Mouse (Mus musculus) forebrain, postnatal 0 days (tissue): Measurements from ENCODE around the gene Nhlrc2. TPM values are rescaled to one million over a fixed set of nuclear protein-coding genes. Genes with fewer than 3 reads are reported as not detected.

Experiments used
- ATAC-seq: fragments of 200-750 bp; cut with Nextera tagmentation; 2 replicates; pipeline ENCODE4 v1.8.0; 2017; ENCODE audit warnings: mild to moderate bottlenecking, moderate library complexity
- DNase-seq: peaks from one replicate; pipeline ENCODE4 v3.0.0-alpha.2; 2015
- H3K27ac ChIP-seq: fragments of 300-500 bp; sonication (generic); 2 replicates; pipeline ENCODE4 v1.5.1; 2014; ENCODE audit warnings: low read depth, mild to moderate bottlenecking, antibody characterized with exemption, low read length, moderate library complexity, mixed read lengths
- H3K27me3 ChIP-seq: fragments of 300-500 bp; sonication (generic); 2 replicates; pipeline ENCODE4 v1.6.1; 2014; ENCODE audit warnings: mild to moderate bottlenecking, low read length, mixed read lengths; ENCODE audit not compliant: insufficient read depth
- H3K36me3 ChIP-seq: fragments of 300-500 bp; sonication (generic); 2 replicates; pipeline ENCODE4 v1.6.1; 2014; ENCODE audit warnings: mild to moderate bottlenecking, moderate library complexity; ENCODE audit not compliant: insufficient read depth
- H3K4me1 ChIP-seq: fragments of 300-500 bp; sonication (generic); 2 replicates; pipeline ENCODE4 v1.6.1; 2014; ENCODE audit warnings: antibody characterized with exemption; ENCODE audit not compliant: insufficient read depth
- H3K4me2 ChIP-seq: fragments of 300-500 bp; sonication (generic); 2 replicates; pipeline ENCODE4 v1.6.1; 2014; ENCODE audit warnings: low read depth, mild to moderate bottlenecking, moderate library complexity
- H3K4me3 ChIP-seq: fragments of 300-500 bp; sonication (generic); 2 replicates; pipeline ENCODE4 v1.5.1; 2014; ENCODE audit warnings: low read depth, low read length, mixed read lengths
- H3K9ac ChIP-seq: fragments of 300-500 bp; sonication (generic); 2 replicates; pipeline ENCODE4 v1.6.1; 2014; ENCODE audit warnings: mild to moderate bottlenecking
- H3K9me3 ChIP-seq: fragments of 300-500 bp; sonication (generic); 2 replicates; pipeline ENCODE4 v1.6.1; 2016; ENCODE audit warnings: low read length
- CTCF ChIP-seq: sonication (generic); IDR thresholded peaks from 2 replicates; pipeline ENCODE4 v1.5.1; 2016; ENCODE audit warnings: antibody characterized with exemption, control low read depth, low read depth
- WGBS: fragments of 180-500 bp; shearing (Covaris S2); extraction: QIAGEN DNeasy Blood & Tissue Kit; methylation state at CpG from one replicate; pipeline ENCODE4 v1.1.7; 2014; 5-methylcytosine and 5-hydroxymethylcytosine counted together
- polyA plus RNA-seq: library from polyadenylated mRNA; unstranded; fragments of >200 nt; fragmentation: Nextera tagmentation; extraction: Ambion mirVana; gene quantifications from 2 replicates; pipeline ENCODE4 v1.2.1, GENCODE M21; 2015
- total RNA-seq: library from RNA; depleted of rRNA; stranded (reverse); fragments of >200 nt; gene quantifications from 2 replicates; pipeline ENCODE4 v1.2.3, GENCODE M21; 2014

Nhlrc2 gene
- total and polyA plus RNA-seq, 2 experiments from 2014 or later: 5.8 to 13.7 TPM

- no peak for ATAC-seq
- H3K9ac ChIP-seq: no peak overlapping the region
- no peak for DNase-seq
- no peak overlapping the region for H3K27ac ChIP-seq
- H3K4me2 ChIP-seq: no peak overlapping the region
- no peaks in the 10 kb centered on the region for H3K9me3 ChIP-seq
- no peak for TF ChIP-seq CTCF
- H3K27me3 ChIP-seq: no peaks in the 10 kb centered on the region
- 88% methylated on average over 5 of the region's 5 CpGs for WGBS
- peaks cover 3% of the 10 kb centered on the region; the same call in 1 of the 2 replicates for H3K4me1 ChIP-seq
- H3K4me3 ChIP-seq: no peak overlapping the region
- no peaks in the 10 kb centered on the region for H3K36me3 ChIP-seq
Observed at GRCm38 (mm10) chr19:56614131-56614530, 66.1 kb downstream of the Nhlrc2 start.

DNA sequence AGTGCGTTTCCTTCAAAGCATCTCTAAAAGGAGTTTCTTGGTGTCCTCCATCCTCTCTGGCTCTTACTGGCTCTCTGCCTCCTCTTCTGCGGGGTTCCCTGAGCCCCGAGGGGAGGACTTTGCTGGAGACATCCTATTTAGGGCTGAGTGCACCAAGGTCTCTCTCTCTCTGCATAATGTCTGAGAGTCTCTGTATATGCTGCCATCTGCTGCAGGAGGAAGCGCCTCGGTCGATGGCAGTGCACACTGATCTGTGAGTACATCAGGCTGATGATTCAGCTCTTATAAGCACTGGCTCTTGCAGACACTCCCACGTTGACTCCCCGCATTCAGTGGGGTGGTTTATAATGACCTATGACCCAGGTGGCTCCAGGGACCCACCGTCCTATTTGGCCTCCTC, 70.8 kb downstream of the Nhlrc2 start:
- no peak overlapping the region for H3K9ac ChIP-seq
- H3K27ac ChIP-seq: no peak overlapping the region
- DNase-seq: no peak
- WGBS: 59% methylated on average over 9 of the region's 9 CpGs
- no peak for TF ChIP-seq CTCF
- no peak overlapping the region for H3K4me2 ChIP-seq
- no peaks in the 10 kb centered on the region for H3K9me3 ChIP-seq
- no peaks in the 10 kb centered on the region for H3K27me3 ChIP-seq
- peaks cover 3% of the 10 kb centered on the region; the same call in 1 of the 2 replicates for H3K4me1 ChIP-seq
- H3K36me3 ChIP-seq: no peaks in the 10 kb centered on the region
- no peak overlapping the region for H3K4me3 ChIP-seq
- no peak for ATAC-seq

- Histone ChIP-seq H3K27me3 (no peaks in the 10 kb centered on the region), H3K36me3 (no peaks in the 10 kb centered on the region), H3K27ac (no peak overlapping the region), H3K4me2 (no peak overlapping the region), H3K9me3 (no peaks in the 10 kb centered on the region), H3K9ac (no peak overlapping the region), H3K4me1 (peaks cover 3% of the 10 kb centered on the region; the same call in 1 of the 2 replicates), H3K4me3 (no peak overlapping the region)
- no peak for TF ChIP-seq CTCF
- 40% methylated on average over 4 of the region's 4 CpGs for WGBS
- ATAC-seq: no peak
- no peak for DNase-seq
Observed at GRCm38 (mm10) chr19:56619546-56619945, 71.5 kb downstream of the Nhlrc2 start.

- Histone ChIP-seq H3K4me3 (no peak overlapping the region), H3K27me3 (no peaks in the 10 kb centered on the region), H3K9ac (no peak overlapping the region), H3K9me3 (no peaks in the 10 kb centered on the region), H3K36me3 (no peaks in the 10 kb centered on the region), H3K27ac (no peak overlapping the region), H3K4me2 (no peak overlapping the region), H3K4me1 (peaks cover 3% of the 10 kb centered on the region; the same call in 1 of the 2 replicates)
- DNase-seq (no peak), ATAC-seq (no peak)
- WGBS: 87% methylated on average over 7 of the region's 7 CpGs
- TF ChIP-seq CTCF: no peak
Observed at GRCm38 (mm10) chr19:56621876-56622275, 73.8 kb downstream of the Nhlrc2 start.

- Histone ChIP-seq H3K9ac (no peak overlapping the region), H3K4me1 (no peaks in the 10 kb centered on the region), H3K27me3 (no peaks in the 10 kb centered on the region), H3K4me2 (no peak overlapping the region), H3K9me3 (no peaks in the 10 kb centered on the region), H3K36me3 (no peaks in the 10 kb centered on the region), H3K27ac (no peak overlapping the region), H3K4me3 (no peak overlapping the region)
- no peak for TF ChIP-seq CTCF
- DNase-seq (no peak), ATAC-seq (no peak)
- 93% methylated on average over 10 of the region's 10 CpGs for WGBS
Observed at GRCm38 (mm10) chr19:56627881-56628472, 79.9 kb downstream of the Nhlrc2 start.

GRCm38 (mm10) chr19:56629647-56630046, 81.6 kb downstream of the Nhlrc2 start:
- Histone ChIP-seq H3K4me3 (no peak overlapping the region), H3K9me3 (no peaks in the 10 kb centered on the region), H3K27ac (no peak overlapping the region), H3K27me3 (no peaks in the 10 kb centered on the region), H3K4me1 (no peaks in the 10 kb centered on the region), H3K36me3 (no peaks in the 10 kb centered on the region), H3K4me2 (no peak overlapping the region), H3K9ac (no peak overlapping the region)
- 80% methylated on average over 6 of the region's 6 CpGs for WGBS
- ATAC-seq (no peak), DNase-seq (no peak)
- no peak for TF ChIP-seq CTCF

GRCm38 (mm10) chr19:56631017-56631416, 83.0 kb downstream of the Nhlrc2 start:
- ATAC-seq (no peak), DNase-seq (no peak)
- Histone ChIP-seq H3K9ac (no peak overlapping the region), H3K9me3 (no peaks in the 10 kb centered on the region), H3K27me3 (no peaks in the 10 kb centered on the region), H3K36me3 (no peaks in the 10 kb centered on the region), H3K4me2 (no peak overlapping the region), H3K4me3 (no peak overlapping the region), H3K27ac (no peak overlapping the region), H3K4me1 (no peaks in the 10 kb centered on the region)
- WGBS: 55% methylated on average over 4 of the region's 4 CpGs
- TF ChIP-seq CTCF: no peak
